ENCODE assay signal across 32 mouse cellular contexts in the genomic region with DNA sequence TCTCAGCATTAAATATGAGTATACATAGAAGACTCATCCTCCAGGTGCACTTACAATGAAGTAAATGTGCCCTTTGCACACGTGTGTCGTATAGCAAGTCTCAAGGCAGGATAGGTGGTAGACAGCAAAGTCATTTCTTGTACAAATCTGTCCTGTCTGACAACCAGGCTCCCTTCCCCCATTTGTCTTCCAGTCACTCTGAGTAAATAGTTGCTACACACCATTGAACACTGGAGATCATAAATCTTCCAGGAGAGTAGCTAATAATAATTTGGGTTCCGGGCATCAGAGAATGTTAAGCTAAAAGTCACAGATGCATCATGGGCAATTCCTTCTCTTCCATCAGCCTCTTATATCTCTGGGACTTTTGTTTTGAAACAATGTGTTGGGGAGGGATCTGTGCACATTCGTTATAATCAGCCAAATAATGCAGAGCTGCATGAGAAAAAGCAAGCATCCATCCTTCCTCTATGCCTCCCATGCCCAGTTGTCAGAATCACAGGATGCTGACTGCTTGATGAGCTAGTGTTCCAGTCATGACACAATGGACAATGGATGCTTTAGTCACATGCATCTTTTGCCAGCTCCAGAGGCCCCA. TPM values are rescaled to one million over a fixed set of nuclear protein-coding genes. Genes with fewer than 3 reads are reported as not detected.
A peak's percentile ranks its signal among the peaks of the same experiment; 100 is the strongest.
DNase-seq lines count a peak whose midpoint lies in the region; ATAC-seq lines count a peak whose summit lies in the region.
"Had no signal": no experiment of that assay in that cellular context is flagged by ENCODE, and none has a peak within 500 bp of the region (broad histone marks: within the 10 kb centered on the region; RNA-seq: fewer than 3 reads in every experiment).

No protein-coding gene starts in this region.

- no peak for DNase-seq in kidney, adult 18-20 months
- DNase-seq in neural tube, embryonic 11.5 days (ENCODE audit: low spot score): no peak
- DNase-seq in neural tube, embryonic 10.5 days (ENCODE audit: extremely low spot score, low spot score): no peak
- peak; percentile 17 for DNase-seq in telencephalon, adult 2 months (ENCODE audit: low read depth, low spot score)
- DNase-seq in spleen, postnatal 10 days (ENCODE audit: low spot score in 2 of 2): no peak
- no peak for DNase-seq in adrenal gland, postnatal 10 days
- DNase-seq: adrenal gland, postnatal 36 days; cerebellum, adult 11-12 months; cerebellum, postnatal 10 days; heart, postnatal 36 days; kidney, adult 9 months; liver; lung, postnatal 4 days; right cerebral cortex, postnatal 14 days; thymus, postnatal 36 days had no signal

- H3K9ac ChIP-seq in kidney, embryonic 14.5 days (ENCODE audit: low read depth, low read length): no peak overlapping the region
- no peak overlapping the region for H3K9ac ChIP-seq in neural tube, embryonic 11.5 days (ENCODE audit: low read length)
- H3K9ac ChIP-seq in hindbrain, embryonic 16.5 days (ENCODE audit: low read depth, low read length): no peak overlapping the region
- H3K9ac ChIP-seq: heart, embryonic 15.5 days; liver, embryonic 15.5 days; lung, embryonic 15.5 days had no signal

- H3K36me3 ChIP-seq in kidney, embryonic 14.5 days (ENCODE audit: control insufficient read depth, insufficient read depth, low read length): no peaks in the 10 kb centered on the region
- no peaks in the 10 kb centered on the region for H3K36me3 ChIP-seq in neural tube, embryonic 11.5 days (ENCODE audit: control insufficient read depth, insufficient read depth, low read length)
- H3K36me3 ChIP-seq in hindbrain, embryonic 16.5 days (ENCODE audit: control insufficient read depth, insufficient read depth, low read length): no peaks in the 10 kb centered on the region
- H3K36me3 ChIP-seq: embryonic facial prominence, embryonic 10.5 days; heart, embryonic 15.5 days; limb, embryonic 10.5 days; liver, embryonic 15.5 days; lung, embryonic 15.5 days had no signal

- WGBS in kidney, embryonic 14.5 days: 30% methylated on average over 4 of the region's 4 CpGs
- WGBS in neural tube, embryonic 11.5 days: 60% methylated on average over 4 of the region's 4 CpGs
- WGBS in hindbrain, embryonic 16.5 days: 54% methylated on average over 4 of the region's 4 CpGs

- H3K4me3 ChIP-seq in kidney, embryonic 14.5 days (ENCODE audit: low read length): no peak overlapping the region
- no peak overlapping the region for H3K4me3 ChIP-seq in neural tube, embryonic 11.5 days (ENCODE audit: low read depth, low read length)
- H3K4me3 ChIP-seq in hindbrain, embryonic 16.5 days (ENCODE audit: low read length): no peak overlapping the region
- H3K4me3 ChIP-seq: embryonic facial prominence, embryonic 10.5 days; heart, embryonic 15.5 days; limb, embryonic 10.5 days; liver, embryonic 15.5 days; lung, embryonic 15.5 days had no signal

- no peaks in the 10 kb centered on the region for H3K9me3 ChIP-seq in kidney, embryonic 14.5 days (ENCODE audit: control insufficient read depth, low read length)
- H3K9me3 ChIP-seq in neural tube, embryonic 11.5 days (ENCODE audit: control insufficient read depth, low read length): no peaks in the 10 kb centered on the region
- H3K9me3 ChIP-seq in hindbrain, embryonic 16.5 days (ENCODE audit: control insufficient read depth, low read length): no peaks in the 10 kb centered on the region
- H3K9me3 ChIP-seq: embryonic facial prominence, embryonic 10.5 days; heart, embryonic 15.5 days; limb, embryonic 10.5 days; liver, embryonic 15.5 days; lung, embryonic 15.5 days had no signal

- H3K4me2 ChIP-seq in kidney, embryonic 14.5 days (replicated peaks; ENCODE audit: low read depth, low read length): no peak overlapping the region
- no peak overlapping the region for H3K4me2 ChIP-seq in neural tube, embryonic 11.5 days (ENCODE audit: low read depth)
- no peak overlapping the region for H3K4me2 ChIP-seq in hindbrain, embryonic 16.5 days (ENCODE audit: low read length)
- H3K4me2 ChIP-seq: heart, embryonic 15.5 days; liver, embryonic 15.5 days; lung, embryonic 15.5 days had no signal

- no peak overlapping the region for H3K27ac ChIP-seq in kidney, embryonic 14.5 days (ENCODE audit: low read depth, low read length)
- H3K27ac ChIP-seq in neural tube, embryonic 11.5 days (ENCODE audit: low read depth, low read length): no peak overlapping the region
- no peak overlapping the region for H3K27ac ChIP-seq in hindbrain, embryonic 16.5 days (ENCODE audit: low read depth, low read length)
- H3K27ac ChIP-seq: embryonic facial prominence, embryonic 10.5 days; heart, embryonic 15.5 days; limb, embryonic 10.5 days; liver, embryonic 15.5 days; lung, embryonic 15.5 days had no signal

- peak; percentile 52; the same call in 1 of the 2 replicates for ATAC-seq in kidney, embryonic 14.5 days (ENCODE audit: low FRiP score, low TSS enrichment)
- ATAC-seq in neural tube, embryonic 11.5 days (ENCODE audit: insufficient read depth, low FRiP score, low TSS enrichment): peak; percentile 33; the same call in 1 of the 2 replicates
- ATAC-seq in hindbrain, embryonic 16.5 days: peak; percentile 61
- ATAC-seq: CD4-positive, CD25-positive, alpha-beta regulatory T cell, adult 4 months; forebrain, embryonic 16.5 days had no signal

- H3K4me1 ChIP-seq in kidney, embryonic 14.5 days (ENCODE audit: control insufficient read depth, insufficient read depth, low read length): no peaks in the 10 kb centered on the region
- no peaks in the 10 kb centered on the region for H3K4me1 ChIP-seq in neural tube, embryonic 11.5 days (ENCODE audit: control insufficient read depth, insufficient read depth, low read length)
- no peaks in the 10 kb centered on the region for H3K4me1 ChIP-seq in hindbrain, embryonic 16.5 days (ENCODE audit: control insufficient read depth, insufficient read depth, low read depth, low read length)
- H3K4me1 ChIP-seq: heart, embryonic 15.5 days; liver, embryonic 15.5 days; lung, embryonic 15.5 days had no signal

- no peaks in the 10 kb centered on the region for H3K27me3 ChIP-seq in kidney, embryonic 14.5 days (ENCODE audit: control insufficient read depth, insufficient read depth, low read length)
- H3K27me3 ChIP-seq in neural tube, embryonic 11.5 days (ENCODE audit: control insufficient read depth, insufficient read depth, low read length): no peaks in the 10 kb centered on the region
- no peaks in the 10 kb centered on the region for H3K27me3 ChIP-seq in hindbrain, embryonic 16.5 days (replicated peaks; ENCODE audit: control insufficient read depth, insufficient read depth, low read length)
- H3K27me3 ChIP-seq: heart, embryonic 15.5 days; liver, embryonic 15.5 days; lung, embryonic 15.5 days had no signal

RNA-seq across cellular contexts. Expression of gene Gm38100, which starts 26.7 kb away (rescaled TPM):
- polyA plus RNA-seq in kidney, embryonic 14.5 days (2014; fragmentation: Nextera tagmentation; extraction: Ambion mirVana): not detected in 2 replicates
- polyA plus RNA-seq in neural tube, embryonic 11.5 days (2014; fragmentation: Nextera tagmentation; extraction: Ambion mirVana): not detected in 2 replicates
- not detected in 2 replicates for polyA plus RNA-seq in hindbrain, embryonic 16.5 days (2015; fragmentation: Nextera tagmentation; extraction: Ambion mirVana)
- not detected for total RNA-seq in adrenal gland, postnatal 10 days (2021)
- total RNA-seq: adrenal gland, postnatal 36 days; gastrocnemius, adult 18-20 months; gastrocnemius, postnatal 4 days; heart, adult 8-10 months; heart, postnatal 36 days; layer of hippocampus, adult 18-20 months; layer of hippocampus, postnatal 14 days; megakaryocyte-erythroid progenitor cell, adult 5-6 weeks; neutrophil, adult 5-6 weeks had no signal
- polyA plus RNA-seq: CD4-positive, CD25-positive, alpha-beta regulatory T cell, adult 4 months; cortical plate, adult 2 months; embryonic facial prominence, embryonic 10.5 days; liver, embryonic 15.5 days; lung, embryonic 15.5 days had no signal

RNA-seq across cellular contexts. Expression of gene Rbm8a2, which starts 32.1 kb away (rescaled TPM):
- 1.2 and 1.5 TPM in 2 replicates for polyA plus RNA-seq in kidney, embryonic 14.5 days (2014; fragmentation: Nextera tagmentation; extraction: Ambion mirVana)
- 0.68 and 0.82 TPM in 2 replicates for polyA plus RNA-seq in neural tube, embryonic 11.5 days (2014; fragmentation: Nextera tagmentation; extraction: Ambion mirVana)
- 0.66 and 1.3 TPM in 2 replicates for polyA plus RNA-seq in hindbrain, embryonic 16.5 days (2015; fragmentation: Nextera tagmentation; extraction: Ambion mirVana)
- not detected for total RNA-seq in adrenal gland, postnatal 10 days (2021)
- total RNA-seq: adrenal gland, postnatal 36 days; gastrocnemius, adult 18-20 months; heart, adult 8-10 months; heart, postnatal 36 days; layer of hippocampus, adult 18-20 months; layer of hippocampus, postnatal 14 days; neutrophil, adult 5-6 weeks had no signal
